Mouse (Mus musculus) spleen, adult 2 months (tissue): ENCODE results near the gene Kras. TPM values are rescaled to one million over a fixed set of nuclear protein-coding genes. Genes with fewer than 3 reads are reported as not detected.

Experiments used
- DNase-seq, 2 experiments: peaks; one replicate each; pipeline versions ENCODE4 v3.0.0 to v3.0.0-alpha.2; 2012 to 2021; ENCODE audit warnings: low spot score in 2 of 2, low read depth in 1 of 2
- H3K27ac ChIP-seq: fragments of 200-500 bp; 2 replicates; pipeline ENCODE4 v1.5.1; 2012; ENCODE audit warnings: low read length, inconsistent platforms; ENCODE audit not compliant: insufficient read depth
- H3K27me3 ChIP-seq: fragments of 200-500 bp; 2 replicates; pipeline ENCODE4 v1.6.1; 2012; ENCODE audit warnings: mild to moderate bottlenecking, moderate library complexity, low read length, inconsistent platforms; ENCODE audit not compliant: control insufficient read depth, insufficient read depth
- H3K36me3 ChIP-seq: fragments of 200-500 bp; 2 replicates; pipeline ENCODE4 v1.6.1; 2012; ENCODE audit warnings: mild to moderate bottlenecking, low read length, inconsistent platforms; ENCODE audit not compliant: control insufficient read depth, insufficient read depth
- H3K4me1 ChIP-seq: fragments of 200-500 bp; 2 replicates; pipeline ENCODE4 v1.6.1; 2011; ENCODE audit warnings: inconsistent platforms; ENCODE audit not compliant: control insufficient read depth, insufficient read depth, insufficient read length
- H3K4me3 ChIP-seq: fragments of 200-500 bp; 2 replicates; pipeline ENCODE4 v1.5.1; 2011; ENCODE audit warnings: mild to moderate bottlenecking, inconsistent platforms; ENCODE audit not compliant: insufficient read depth, insufficient read length; ENCODE audit errors: extremely low read depth
- CTCF ChIP-seq: fragments of 200-500 bp; IDR thresholded peaks from 2 replicates; pipeline ENCODE4 v1.5.1; 2011; ENCODE audit warnings: mild to moderate bottlenecking, inconsistent platforms; ENCODE audit not compliant: insufficient read depth, insufficient read length, insufficient replicate concordance; ENCODE audit errors: extremely low read depth
- POLR2A ChIP-seq: fragments of 200-500 bp; IDR thresholded peaks from 2 replicates; pipeline ENCODE4 v1.6.1; 2011; ENCODE audit warnings: low read depth, low read length, inconsistent platforms
- WGBS: fragments of 180-500 bp; shearing (Covaris S2); methylation state at CpG from one replicate; pipeline ENCODE4 v1.1.7; 2018; 5-methylcytosine and 5-hydroxymethylcytosine counted together
- polyA plus RNA-seq: library from polyadenylated mRNA; depleted of rRNA; stranded (reverse); fragments of >200 nt; gene quantifications from 2 replicates; pipeline ENCODE4 v1.2.3, GENCODE M21; 2012

The Kras gene
- polyA plus RNA-seq, 1 experiment, result 11.1 TPM

DNA sequence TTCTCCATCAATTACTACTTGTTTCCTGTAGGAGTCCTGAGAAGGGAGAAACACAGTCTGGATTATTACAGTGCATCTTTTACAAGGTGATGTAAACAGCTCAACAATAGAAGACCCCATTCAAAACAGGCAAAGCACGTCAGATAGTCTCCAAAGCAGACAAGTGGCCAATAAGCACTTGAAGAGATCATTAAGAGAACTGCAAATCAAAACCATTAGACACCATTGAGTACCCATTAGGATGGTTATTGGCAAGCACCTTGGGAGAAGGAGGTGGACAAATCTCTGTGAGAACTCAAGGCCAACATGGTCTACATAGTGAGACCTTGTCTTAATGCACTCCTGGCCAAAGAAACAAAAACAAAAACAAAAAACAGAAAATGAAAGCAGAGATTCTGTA is 15.6 kb downstream of the Kras start:
- Histone ChIP-seq H3K4me3 (no peak overlapping the region), H3K27ac (no peak overlapping the region), H3K27me3 (no peaks in the 10 kb centered on the region), H3K36me3 (peaks cover 11% of the 10 kb centered on the region), H3K4me1 (no peaks in the 10 kb centered on the region)
- 93% methylated on average over 1 of the region's 1 CpGs for WGBS
- no peak for DNase-seq
- TF ChIP-seq CTCF (no peak), POLR2A (no peak)

DNA sequence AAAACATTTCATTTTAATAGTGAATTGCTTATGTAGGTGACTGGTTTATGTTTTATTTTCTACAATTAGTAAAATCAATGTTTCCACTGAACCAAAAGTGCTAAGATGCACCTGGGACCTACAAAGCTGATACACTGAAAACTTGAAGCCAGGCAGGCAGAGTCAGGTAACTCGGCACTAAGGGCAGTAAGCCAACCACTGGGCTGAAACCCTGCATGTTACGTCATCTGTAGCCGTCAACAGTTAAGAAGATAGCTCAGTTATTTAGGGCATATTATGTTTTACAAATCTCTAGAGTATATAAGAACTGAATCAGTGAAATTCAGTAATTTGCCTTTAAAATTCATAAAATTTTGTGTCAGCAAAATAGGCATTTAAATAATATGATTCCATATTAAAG is 23.7 kb downstream of the Kras start:
- H3K4me3 ChIP-seq, result no peak overlapping the region
- H3K27ac ChIP-seq, result no peak overlapping the region
- peaks cover 11% of the 10 kb centered on the region for H3K36me3 ChIP-seq
- TF ChIP-seq CTCF (no peak), POLR2A (no peak)
- 85% methylated on average over 3 of the region's 3 CpGs for WGBS
- no peaks in the 10 kb centered on the region for H3K4me1 ChIP-seq
- DNase-seq, result peak in 1 of 2 experiments; percentile 18
- H3K27me3 ChIP-seq, result no peaks in the 10 kb centered on the region

DNA sequence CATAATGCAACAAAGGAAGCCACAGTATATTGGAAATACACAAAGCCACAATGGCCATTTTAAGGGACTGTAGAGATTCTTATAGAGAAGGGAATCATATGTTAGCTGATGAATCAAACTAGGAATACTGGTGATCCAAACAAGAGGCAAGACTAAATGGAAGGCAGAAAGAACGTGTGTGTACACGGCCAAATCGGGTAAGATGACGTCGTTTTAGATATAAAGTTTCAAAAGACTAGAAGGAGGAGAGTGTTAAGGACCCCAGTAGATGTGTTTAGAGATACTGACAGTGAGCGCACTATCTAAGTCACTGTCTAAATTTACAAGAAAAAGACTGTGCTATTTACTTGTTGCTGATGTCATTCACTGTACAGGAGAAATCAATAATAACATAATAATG is 25.8 kb downstream of the Kras start:
- H3K4me3 ChIP-seq, result no peak overlapping the region
- 95% methylated on average over 6 of the region's 6 CpGs for WGBS
- peaks cover 13% of the 10 kb centered on the region for H3K36me3 ChIP-seq
- no peak overlapping the region for H3K27ac ChIP-seq
- no peak for TF ChIP-seq POLR2A
- no peak for TF ChIP-seq CTCF
- no peaks in the 10 kb centered on the region for H3K27me3 ChIP-seq
- H3K4me1 ChIP-seq, result no peaks in the 10 kb centered on the region
- DNase-seq, result no peak

DNA sequence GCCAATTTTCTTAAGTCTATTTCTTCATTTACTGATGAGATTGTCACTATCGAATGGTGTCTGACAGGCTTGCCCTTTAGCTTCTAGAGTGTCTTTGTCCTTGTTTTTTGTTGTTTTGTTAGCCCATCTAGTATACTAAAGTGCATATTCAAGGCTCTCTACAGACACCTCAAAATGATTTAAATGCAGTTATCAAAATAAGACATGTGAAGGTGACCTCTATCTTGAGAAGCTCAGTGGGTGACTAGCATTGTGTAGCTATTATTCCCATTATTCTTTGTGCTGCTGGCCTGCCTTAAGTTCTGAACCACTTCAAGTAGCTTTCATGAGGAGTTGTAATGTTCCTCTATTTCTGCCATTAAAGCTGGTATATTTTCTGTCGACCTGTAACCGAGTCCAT is 34.2 kb downstream of the Kras start:
- no peak for DNase-seq
- H3K27me3 ChIP-seq, result no peaks in the 10 kb centered on the region
- H3K4me3 ChIP-seq, result no peak overlapping the region
- WGBS, result 90% methylated on average over 3 of the region's 3 CpGs
- H3K27ac ChIP-seq, result no peak overlapping the region
- TF ChIP-seq POLR2A, result no peak
- no peak for TF ChIP-seq CTCF
- peaks cover 11% of the 10 kb centered on the region for H3K36me3 ChIP-seq
- no peaks in the 10 kb centered on the region; the same call in 1 of the 2 replicates for H3K4me1 ChIP-seq

GRCm38 (mm10) chr6:145213916-145214315 is 36.1 kb downstream of the Kras start:
- no peak overlapping the region for H3K27ac ChIP-seq
- TF ChIP-seq CTCF (no peak), POLR2A (no peak)
- DNase-seq, result no peak
- H3K4me1 ChIP-seq, result no peaks in the 10 kb centered on the region; the same call in 1 of the 2 replicates
- 88% methylated on average over 2 of the region's 2 CpGs for WGBS
- no peaks in the 10 kb centered on the region for H3K27me3 ChIP-seq
- no peak overlapping the region for H3K4me3 ChIP-seq
- peaks cover 6% of the 10 kb centered on the region for H3K36me3 ChIP-seq

- H3K4me1 ChIP-seq, result no peaks in the 10 kb centered on the region; the same call in 1 of the 2 replicates
- DNase-seq, result no peak
- WGBS, result 1% methylated on average over 21 of the region's 21 CpGs
Observed at GRCm38 (mm10) chr6:145211376-145212305, 38.4 kb downstream of the Kras start.

More at GRCm38 (mm10) chr6:145211376-145212305, 38.4 kb downstream of the Kras start:
- no peaks in the 10 kb centered on the region for H3K27me3 ChIP-seq
- peak overlapping the region; percentile 90 for H3K27ac ChIP-seq
- TF ChIP-seq POLR2A, result no peak
- TF ChIP-seq CTCF, result no peak
- peak overlapping the region; percentile 83 for H3K4me3 ChIP-seq
- no peaks in the 10 kb centered on the region; the same call in 1 of the 2 replicates for H3K36me3 ChIP-seq
